Mouse (Mus musculus) intestine, postnatal 0 days (tissue): ENCODE data around the gene Eif4enif1. TPM values are rescaled to one million over a fixed set of nuclear protein-coding genes. Genes with fewer than 3 reads are reported as not detected.

Experiments used
- ATAC-seq: fragments of 200-750 bp; cut with Nextera tagmentation; 2 replicates; pipeline ENCODE4 v1.8.0; 2017; ENCODE audit warnings: mild to moderate bottlenecking, moderate TSS enrichment, moderate library complexity
- H3K27ac ChIP-seq: fragments of 300-500 bp; sonication (generic); 2 replicates; pipeline ENCODE4 v1.5.1; 2014; ENCODE audit warnings: mild to moderate bottlenecking, low read depth, low read length, moderate library complexity
- H3K27me3 ChIP-seq: fragments of 300-500 bp; sonication (generic); replicated peaks from 2 replicates; pipeline ENCODE4 v1.6.1; 2014; ENCODE audit warnings: low read length, mixed read lengths; ENCODE audit not compliant: control insufficient read depth, insufficient read depth
- H3K36me3 ChIP-seq: fragments of 300-500 bp; sonication (generic); 2 replicates; pipeline ENCODE4 v1.6.1; 2014; ENCODE audit warnings: mild to moderate bottlenecking, moderate library complexity; ENCODE audit not compliant: control insufficient read depth, insufficient read depth
- H3K4me1 ChIP-seq: fragments of 300-500 bp; sonication (generic); replicated peaks from 2 replicates; pipeline ENCODE4 v1.6.1; 2014; ENCODE audit warnings: antibody characterized with exemption, low read length, mixed read lengths; ENCODE audit not compliant: control insufficient read depth, insufficient read depth
- H3K4me2 ChIP-seq: fragments of 300-500 bp; sonication (generic); replicated peaks from 2 replicates; pipeline ENCODE4 v1.6.1; 2014; ENCODE audit warnings: low read depth, mild to moderate bottlenecking, moderate library complexity
- H3K4me3 ChIP-seq: fragments of 300-500 bp; sonication (generic); 2 replicates; pipeline ENCODE4 v1.5.1; 2014; ENCODE audit warnings: low read depth, low read length
- H3K9ac ChIP-seq: fragments of 300-500 bp; sonication (generic); 2 replicates; pipeline ENCODE4 v1.6.1; 2014; ENCODE audit warnings: mild to moderate bottlenecking, low read depth, low read length
- H3K9me3 ChIP-seq: fragments of 300-500 bp; sonication (generic); 2 replicates; pipeline ENCODE4 v1.6.1; 2016; ENCODE audit warnings: mixed run types; ENCODE audit not compliant: control insufficient read depth
- CTCF ChIP-seq: sonication (generic); IDR thresholded peaks from 2 replicates; pipeline ENCODE4 v1.5.1; 2016; ENCODE audit warnings: low read depth, mild to moderate bottlenecking, control low read depth, antibody characterized with exemption, moderate library complexity
- WGBS: fragments of 180-500 bp; shearing (Covaris S2); extraction: QIAGEN DNeasy Blood & Tissue Kit; methylation state at CpG from one replicate; pipeline ENCODE4 v1.1.7; 2014; 5-methylcytosine and 5-hydroxymethylcytosine counted together
- polyA plus RNA-seq: library from polyadenylated mRNA; unstranded; fragments of >200 nt; fragmentation: Nextera tagmentation; extraction: Ambion mirVana; gene quantifications from 2 replicates; pipeline ENCODE4 v1.2.1, GENCODE M21; 2015

Gene Eif4enif1
- polyA plus RNA-seq, 1 experiment from 2014 or later = 14.3 TPM

GRCm38 (mm10) chr11:3278351-3278750, 76.2 kb downstream of the Eif4enif1 start:
- Histone ChIP-seq H3K4me2 (no peak overlapping the region), H3K9me3 (0 out of 2 replicates have a peak, but pooled peaks cover 6% of the 10 kb centered on the region), H3K36me3 (no peaks in the 10 kb centered on the region), H3K27ac (no peak overlapping the region), H3K27me3 (no peaks in the 10 kb centered on the region), H3K4me3 (no peak overlapping the region), H3K4me1 (no peaks in the 10 kb centered on the region), H3K9ac (no peak overlapping the region)
- TF ChIP-seq CTCF = no peak
- WGBS = 65% methylated on average over 5 of the region's 5 CpGs
- ATAC-seq = no peak

DNA sequence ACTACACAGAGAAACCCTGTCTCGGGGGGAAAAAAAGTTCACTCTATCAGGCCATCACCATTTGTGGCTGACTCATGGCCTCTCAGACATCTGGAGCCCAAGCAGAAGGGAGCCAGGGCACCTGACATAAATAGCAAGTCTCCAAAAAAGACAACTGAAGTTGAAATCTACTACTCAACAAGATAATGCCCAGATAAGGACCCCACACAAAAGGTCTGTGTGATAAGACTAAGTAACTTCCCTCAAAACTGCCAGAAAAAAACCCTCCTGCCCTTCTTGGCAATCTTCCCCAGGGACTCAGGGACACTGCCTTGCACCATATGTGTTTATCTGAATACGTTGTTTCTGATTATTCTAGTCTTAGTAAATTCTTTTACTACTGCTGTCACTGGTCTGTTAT, 77.5 kb downstream of the Eif4enif1 start:
- Histone ChIP-seq H3K4me2 (no peak overlapping the region), H3K36me3 (no peaks in the 10 kb centered on the region), H3K4me1 (no peaks in the 10 kb centered on the region), H3K27ac (no peak overlapping the region), H3K27me3 (no peaks in the 10 kb centered on the region), H3K9ac (no peak overlapping the region), H3K4me3 (no peak overlapping the region), H3K9me3 (0 out of 2 replicates have a peak, but pooled peaks cover 6% of the 10 kb centered on the region)
- 65% methylated on average over 2 of the region's 2 CpGs for WGBS
- ATAC-seq = no peak
- TF ChIP-seq CTCF = no peak

DNA sequence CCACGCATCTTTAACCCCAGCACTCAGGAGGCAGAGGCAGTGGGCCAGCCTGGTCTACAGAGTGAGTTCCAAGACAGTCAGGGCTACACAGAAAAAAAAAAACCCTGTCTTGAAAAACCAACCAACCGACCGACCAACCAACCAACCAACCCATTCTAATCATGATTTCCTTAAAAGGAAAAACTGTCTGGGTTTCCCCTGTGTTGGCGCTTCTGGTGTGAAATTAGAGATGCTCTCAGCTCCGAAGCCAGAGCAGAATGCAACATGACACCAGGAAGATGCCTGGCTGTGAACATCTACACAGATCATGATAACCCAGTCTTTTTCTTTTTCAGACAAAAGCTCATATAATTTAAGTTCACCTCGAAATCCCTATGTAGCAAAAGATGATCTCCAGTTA, 80.7 kb downstream of the Eif4enif1 start:
- no peak for ATAC-seq
- WGBS = 83% methylated on average over 6 of the region's 6 CpGs

DNA sequence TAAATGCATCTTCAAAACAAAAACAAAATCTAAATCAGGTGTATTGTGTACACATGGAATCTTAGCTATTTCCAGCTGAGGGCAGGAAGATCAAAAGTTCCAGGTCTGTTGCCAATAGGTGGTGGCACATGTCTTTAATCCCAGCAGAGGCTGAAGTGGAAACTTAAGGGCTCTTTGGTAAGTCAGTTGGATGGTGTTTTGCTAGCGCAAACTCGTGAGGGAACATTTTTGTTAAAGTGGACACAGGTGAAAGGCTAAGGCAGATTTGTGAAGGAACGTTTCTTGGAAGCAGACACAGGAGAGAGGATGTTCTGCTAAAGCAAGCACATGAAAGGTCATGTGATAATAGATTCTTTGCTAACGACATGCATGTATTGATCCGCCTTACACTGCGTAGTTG, 81.5 kb downstream of the Eif4enif1 start:
- H3K9ac ChIP-seq = no peak overlapping the region
- H3K4me3 ChIP-seq = no peak overlapping the region
- 0 out of 2 replicates have a peak, but pooled peaks cover 2% of the 10 kb centered on the region for H3K4me1 ChIP-seq
- no peak for ATAC-seq
- H3K27ac ChIP-seq = no peak overlapping the region
- no peak for TF ChIP-seq CTCF
- no peak overlapping the region for H3K4me2 ChIP-seq
- H3K36me3 ChIP-seq = no peaks in the 10 kb centered on the region
- H3K9me3 ChIP-seq = 0 out of 2 replicates have a peak, but pooled peaks cover 6% of the 10 kb centered on the region
- no peaks in the 10 kb centered on the region for H3K27me3 ChIP-seq
- WGBS = 89% methylated on average over 6 of the region's 6 CpGs

More for the DNA sequence above, 80.7 kb downstream of the Eif4enif1 start:
- H3K27ac ChIP-seq = no peak overlapping the region
- H3K4me3 ChIP-seq = no peak overlapping the region
- no peaks in the 10 kb centered on the region for H3K4me1 ChIP-seq
- H3K36me3 ChIP-seq = no peaks in the 10 kb centered on the region
- H3K27me3 ChIP-seq = no peaks in the 10 kb centered on the region
- H3K4me2 ChIP-seq = no peak overlapping the region
- H3K9me3 ChIP-seq = 0 out of 2 replicates have a peak, but pooled peaks cover 6% of the 10 kb centered on the region
- TF ChIP-seq CTCF = no peak
- no peak overlapping the region for H3K9ac ChIP-seq

DNA sequence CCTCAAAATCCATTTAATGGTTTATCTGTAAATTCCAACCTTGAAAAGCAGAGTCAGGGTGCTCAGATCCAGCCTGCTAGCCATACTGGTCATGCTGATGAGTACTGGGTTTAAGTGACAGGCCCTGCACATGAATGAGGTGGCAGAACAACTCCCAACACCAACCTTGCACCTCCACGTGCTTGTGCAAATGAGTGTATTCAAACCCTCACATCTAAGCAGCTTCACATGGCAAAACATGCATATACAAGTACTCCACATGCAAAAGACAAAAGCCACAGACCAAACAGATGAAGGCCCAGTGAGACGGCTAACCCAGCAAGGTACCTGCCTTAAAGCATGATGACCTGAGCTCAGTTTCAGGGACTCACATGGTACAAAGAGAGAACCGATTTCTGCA, 83.7 kb downstream of the Eif4enif1 start:
- no peak overlapping the region for H3K9ac ChIP-seq
- H3K4me3 ChIP-seq = no peak overlapping the region
- no peaks in the 10 kb centered on the region for H3K27me3 ChIP-seq
- no peaks in the 10 kb centered on the region for H3K36me3 ChIP-seq
- 89% methylated on average over 3 of the region's 3 CpGs for WGBS
- 0 out of 2 replicates have a peak, but pooled peaks cover 6% of the 10 kb centered on the region for H3K9me3 ChIP-seq
- H3K4me2 ChIP-seq = no peak overlapping the region
- 0 out of 2 replicates have a peak, but pooled peaks cover 3% of the 10 kb centered on the region for H3K4me1 ChIP-seq
- no peak for ATAC-seq
- no peak overlapping the region for H3K27ac ChIP-seq
- TF ChIP-seq CTCF = no peak

DNA sequence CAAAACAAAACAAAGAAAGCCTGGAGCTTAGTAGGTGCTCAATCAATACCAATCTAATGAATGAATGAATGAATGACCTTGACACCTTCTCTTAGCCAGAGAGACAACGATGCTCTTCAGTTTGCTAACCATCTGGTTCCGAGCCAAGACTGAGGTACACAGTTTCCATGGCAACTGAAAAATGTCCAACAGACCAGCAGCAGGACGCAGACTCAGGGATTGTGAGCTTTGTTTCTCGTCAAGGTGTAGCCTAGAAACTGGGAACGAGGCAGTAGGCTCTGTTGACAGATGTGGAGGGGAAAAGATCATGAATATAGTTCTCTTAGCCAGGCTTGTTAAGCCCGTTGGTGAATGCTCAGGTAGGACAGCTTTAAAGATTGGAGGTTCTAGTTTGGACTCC, 84.9 kb downstream of the Eif4enif1 start:
- H3K4me1 ChIP-seq = 0 out of 2 replicates have a peak, but pooled peaks cover 3% of the 10 kb centered on the region
- H3K27ac ChIP-seq = no peak overlapping the region
- H3K9me3 ChIP-seq = no peaks in the 10 kb centered on the region
- H3K27me3 ChIP-seq = no peaks in the 10 kb centered on the region
- ATAC-seq = no peak
- H3K4me3 ChIP-seq = no peak overlapping the region
- H3K36me3 ChIP-seq = no peaks in the 10 kb centered on the region
- no peak overlapping the region for H3K9ac ChIP-seq
- TF ChIP-seq CTCF = no peak
- 33% methylated on average over 6 of the region's 6 CpGs for WGBS
- H3K4me2 ChIP-seq = no peak overlapping the region
